Mouse (Mus musculus) frontal cortex, postnatal 14 days (tissue): Measurements from ENCODE around the gene Nav1.

ENCODE experiments used
- DNase-seq, 2 experiments: peaks; one replicate each; pipeline ENCODE4 v3.0.0; 2022; ENCODE audit warnings: low spot score in 2 of 2

Nav1 gene

GRCm38 (mm10) chr1:135583081-135583677 lies 23.9 kb downstream of the Nav1 start:
- DNase-seq = peak; percentile 69 to 70

DNA sequence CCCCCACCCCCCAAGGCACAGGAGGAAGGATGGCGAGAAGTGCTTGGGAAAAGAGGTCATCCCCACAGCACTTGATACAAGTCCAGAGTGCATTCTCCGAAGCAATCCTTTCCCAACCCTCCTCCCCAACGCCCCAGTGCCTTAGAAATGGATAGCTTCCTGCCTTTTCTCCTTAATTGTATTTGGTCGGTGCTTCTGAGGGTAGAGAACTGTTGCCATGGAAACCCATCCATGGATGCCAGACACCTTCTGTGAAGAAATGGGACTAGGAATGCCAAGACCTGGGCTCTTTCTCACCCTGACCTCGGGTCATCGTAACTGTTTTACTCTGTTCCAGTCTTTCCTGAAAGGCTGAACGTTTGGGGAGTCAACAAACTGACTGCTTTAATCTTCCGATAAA lies 26.1 kb downstream of the Nav1 start:
- DNase-seq = no peak

DNA sequence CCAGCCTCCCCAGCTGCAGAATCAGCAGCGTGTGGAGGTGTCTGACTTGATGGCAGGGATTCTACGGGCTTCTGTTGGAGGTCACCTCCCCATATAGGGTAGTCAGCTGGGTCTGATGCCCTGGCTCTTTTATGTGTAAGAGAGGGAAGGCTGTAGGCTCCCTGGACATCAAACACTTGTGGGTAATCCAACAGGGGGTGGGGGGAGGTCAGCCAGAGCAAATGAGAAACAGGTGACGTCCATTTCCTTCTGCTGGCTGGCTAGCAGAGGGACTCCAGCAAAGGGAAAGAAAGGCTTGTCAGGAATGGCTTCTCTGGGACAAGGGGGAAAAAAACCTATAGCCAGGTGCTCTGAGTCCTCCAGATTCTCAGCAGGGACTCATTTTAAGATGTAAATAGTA lies 28.0 kb downstream of the Nav1 start:
- no peak for DNase-seq

- no peak for DNase-seq
Measured at GRCm38 (mm10) chr1:135577793-135578192, 29.3 kb downstream of the Nav1 start.

DNA sequence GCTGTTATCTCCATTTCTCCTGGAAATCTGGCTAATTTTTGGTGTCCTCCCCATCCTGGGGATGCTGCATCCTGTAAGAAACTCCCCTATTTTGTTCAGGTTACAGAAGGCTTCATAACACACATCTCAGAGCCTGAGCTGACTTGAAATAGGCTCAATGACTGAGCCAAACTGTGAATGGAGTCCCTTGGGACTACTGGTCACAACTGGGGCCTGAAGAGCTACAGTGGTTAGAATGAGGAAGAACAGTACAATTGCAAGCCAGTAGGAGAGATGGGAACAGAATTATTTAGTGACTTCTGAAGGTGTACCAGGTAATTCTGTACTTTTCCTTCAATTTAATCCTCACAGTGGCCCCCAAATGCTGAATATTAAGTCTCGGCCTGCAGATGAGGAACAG lies 31.7 kb downstream of the Nav1 start:
- no peak for DNase-seq

GRCm38 (mm10) chr1:135574451-135575208 lies 32.5 kb downstream of the Nav1 start:
- DNase-seq = no peak

DNA sequence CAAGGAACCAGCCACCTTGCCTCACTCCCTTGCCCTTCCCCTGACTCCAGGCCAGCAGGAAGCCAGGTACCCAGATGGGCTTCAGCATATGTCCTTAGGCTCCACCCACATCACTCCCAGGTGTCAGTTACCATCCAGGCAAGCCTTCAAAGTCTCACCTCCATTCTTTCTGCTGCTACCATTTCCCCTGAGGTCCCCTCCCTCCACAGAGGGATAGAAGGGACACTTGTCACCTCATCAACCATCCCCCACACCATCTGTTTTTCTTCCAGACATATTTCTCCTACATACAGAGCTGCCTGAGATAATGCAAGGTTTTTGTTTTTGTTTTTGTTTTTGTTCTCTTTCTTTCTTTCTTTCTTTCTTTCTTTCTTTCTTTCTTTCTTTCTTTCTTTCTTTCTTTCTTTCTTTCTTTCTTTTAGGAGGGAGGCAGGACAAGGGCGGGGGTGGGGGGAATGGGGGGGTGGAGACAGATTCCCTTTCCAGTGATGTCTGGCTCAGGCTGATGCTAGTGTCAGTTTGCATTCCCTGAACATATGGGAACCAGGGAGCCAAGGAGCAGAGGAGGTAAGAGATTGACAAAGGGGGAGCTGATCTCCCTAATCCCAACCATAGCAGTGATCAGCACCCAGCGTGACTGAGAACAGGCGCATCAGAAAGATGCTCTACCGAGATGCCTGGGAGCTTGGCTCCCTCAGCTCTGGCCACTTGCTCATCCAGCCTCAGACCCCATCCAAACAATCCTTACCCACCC lies 34.8 kb downstream of the Nav1 start:
- DNase-seq = no peak

DNA sequence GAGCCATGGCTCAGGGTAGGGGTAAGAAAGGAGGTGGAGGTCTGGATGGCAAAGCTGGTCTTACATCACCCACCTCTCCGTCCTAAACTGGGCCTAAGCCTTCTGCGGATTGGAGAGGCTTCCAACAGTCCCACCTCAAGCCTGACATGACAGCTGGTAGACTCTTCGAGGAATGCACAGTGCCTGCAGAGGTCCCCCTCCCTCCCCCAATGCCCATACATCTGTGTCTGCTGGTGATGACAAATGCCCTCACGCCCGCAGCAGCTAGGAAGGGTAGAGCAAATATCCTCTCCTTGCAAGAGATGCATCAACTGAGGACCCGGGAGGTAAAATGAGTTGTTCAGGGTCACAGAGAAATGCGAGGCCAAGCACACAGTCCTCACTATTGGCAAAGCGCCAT lies 39.0 kb downstream of the Nav1 start:
- no peak for DNase-seq

GRCm38 (mm10) chr1:135566611-135567010 lies 40.5 kb downstream of the Nav1 start:
- no peak for DNase-seq

DNA sequence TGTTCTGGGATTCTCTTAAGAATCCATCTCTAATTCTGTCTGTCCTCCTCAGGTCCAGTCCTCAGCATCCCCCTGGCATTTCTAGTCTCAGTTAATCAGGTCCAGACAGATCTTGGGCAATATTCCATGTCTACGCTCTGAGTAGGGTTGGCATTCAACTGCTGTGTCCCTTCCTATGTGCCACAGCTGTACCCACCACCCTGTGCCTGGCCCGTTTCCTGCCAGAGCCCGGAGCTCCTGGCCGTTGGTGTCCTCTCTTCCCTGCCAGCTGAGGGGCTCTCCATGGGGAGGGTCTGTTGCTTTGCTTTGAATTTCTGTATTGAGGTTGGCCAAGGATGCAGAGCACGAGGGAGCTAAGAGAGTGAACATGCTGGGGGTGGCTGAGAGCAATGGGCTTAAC lies 41.3 kb downstream of the Nav1 start:
- DNase-seq = no peak

GRCm38 (mm10) chr1:135564660-135565519 lies 42.2 kb downstream of the Nav1 start:
- DNase-seq = no peak

DNA sequence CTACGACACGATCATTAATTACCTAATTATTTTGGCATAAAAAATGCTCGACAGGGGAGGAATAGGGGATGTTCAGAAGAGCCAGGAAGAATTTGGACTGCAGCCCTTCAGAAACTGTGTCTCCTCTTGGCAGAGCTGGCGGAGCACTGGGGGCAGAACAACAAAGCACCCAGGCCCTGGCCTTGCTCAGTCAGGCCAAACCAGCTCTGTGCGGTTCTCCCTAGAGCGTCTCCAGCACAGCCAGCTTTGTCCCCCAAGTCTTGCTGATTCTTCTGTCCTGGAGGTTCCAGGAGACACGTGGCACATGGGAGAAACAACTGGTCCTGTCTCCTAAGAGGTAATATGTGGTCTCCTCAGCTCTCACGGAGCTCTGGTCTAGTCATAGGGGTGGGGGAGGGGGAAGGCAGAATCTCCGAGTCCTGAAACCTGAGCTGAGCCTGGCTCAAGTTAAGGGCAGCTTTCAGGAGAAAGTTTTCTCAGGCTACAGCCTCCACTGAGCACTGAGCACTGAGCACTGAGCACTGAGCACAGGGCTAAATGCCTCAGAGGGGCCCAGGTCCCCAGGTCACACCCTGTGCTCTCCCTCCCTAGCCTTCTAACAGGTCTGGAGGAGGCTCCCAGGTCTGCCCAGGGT lies 43.2 kb downstream of the Nav1 start:
- DNase-seq = no peak

GRCm38 (mm10) chr1:135562982-135563650 lies 44.0 kb downstream of the Nav1 start:
- no peak for DNase-seq

- no peak for DNase-seq
Measured at GRCm38 (mm10) chr1:135562115-135562514, 45.0 kb downstream of the Nav1 start.

- DNase-seq = no peak
Measured at GRCm38 (mm10) chr1:135561282-135561681, 45.8 kb downstream of the Nav1 start.

GRCm38 (mm10) chr1:135557976-135558375 lies 49.1 kb downstream of the Nav1 start:
- DNase-seq = no peak

- no peak for DNase-seq
Measured at GRCm38 (mm10) chr1:135555885-135556284, 51.2 kb downstream of the Nav1 start.

DNA sequence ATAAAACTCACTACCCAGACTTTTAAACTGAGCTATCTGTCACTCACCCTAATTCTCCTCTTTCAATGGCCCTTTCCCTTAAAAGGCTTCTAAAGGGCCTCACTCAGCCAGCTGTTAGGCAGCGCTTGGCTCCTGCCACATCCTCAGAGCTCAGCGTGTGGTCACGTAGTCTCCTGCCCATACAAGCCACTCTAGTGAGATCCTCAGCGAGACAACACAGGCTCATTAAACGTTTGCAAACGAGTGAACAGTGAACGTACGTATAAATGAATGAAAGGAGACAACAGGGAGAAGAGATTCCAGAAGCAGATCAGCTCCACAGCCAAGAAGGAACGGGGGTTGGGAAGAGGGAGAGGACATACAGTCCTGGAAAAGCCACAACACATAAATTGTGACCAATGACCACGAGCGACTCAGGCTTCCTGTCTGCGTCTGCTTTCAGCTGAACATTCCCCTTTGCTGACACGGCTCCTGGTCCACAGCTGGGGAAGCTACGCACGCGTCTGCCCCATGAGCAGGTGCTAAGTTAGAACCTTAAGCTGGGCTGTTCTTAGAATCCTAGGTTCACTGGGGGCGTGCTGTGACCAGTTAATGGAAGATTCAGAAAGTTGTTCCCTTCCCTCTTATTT lies 52.3 kb downstream of the Nav1 start:
- no peak for DNase-seq

DNA sequence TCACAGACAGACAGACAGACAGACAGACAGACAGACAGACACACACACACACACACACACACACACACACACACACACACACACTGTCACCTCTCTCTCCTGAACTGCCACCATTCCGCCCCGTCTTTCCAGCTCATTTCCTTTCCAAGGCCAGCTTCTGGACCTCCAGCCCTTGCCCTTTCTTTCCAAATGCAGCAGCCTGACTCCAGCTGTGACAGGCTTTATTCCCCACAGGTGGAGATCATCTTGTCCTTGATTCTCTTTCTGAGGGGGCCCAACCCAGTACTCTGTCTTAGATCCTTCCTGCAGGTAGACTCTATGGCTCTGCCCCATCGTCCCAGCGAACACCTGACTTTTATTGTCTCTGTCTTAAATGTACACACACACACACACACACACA lies 53.5 kb downstream of the Nav1 start:
- DNase-seq = no peak

- no peak for DNase-seq
Measured at GRCm38 (mm10) chr1:135553154-135553553, 53.9 kb downstream of the Nav1 start.
